8 mouse cellular contexts compared by ENCODE assay signal in the genomic region with DNA sequence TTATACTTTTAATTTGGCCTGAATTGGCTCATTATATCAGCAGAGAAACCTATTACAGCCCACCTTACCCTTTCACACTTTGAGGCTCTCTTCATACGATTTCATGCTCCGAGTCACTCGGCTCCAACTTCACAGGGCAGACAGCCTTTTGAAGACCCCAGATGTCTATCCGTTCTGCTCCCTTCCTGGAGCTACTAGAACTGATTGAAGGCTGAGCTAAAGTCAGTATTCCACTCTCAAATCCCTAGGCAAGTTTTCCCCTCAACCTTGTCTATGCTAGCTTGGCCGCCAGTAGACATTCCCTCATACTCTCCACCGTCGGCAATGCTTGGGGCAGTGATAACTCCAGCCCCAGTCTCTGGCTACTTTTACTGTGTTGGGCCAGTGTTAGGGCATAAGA. TPM values are rescaled to one million over a fixed set of nuclear protein-coding genes. Genes with fewer than 3 reads are reported as not detected.
A peak's percentile ranks its signal among the peaks of the same experiment; 100 is the strongest.
DNase-seq lines count a peak whose midpoint lies in the region; ATAC-seq and TF ChIP-seq lines count a peak whose summit lies in the region.
"Had no signal": no experiment of that assay in that cellular context is flagged by ENCODE, and none has a peak within 500 bp of the region (broad histone marks: within the 10 kb centered on the region; RNA-seq: fewer than 3 reads in every experiment).

No protein-coding gene starts in this region.

- no peak for TF ChIP-seq EP300 in CH12.LX (IDR thresholded peaks at IDR 0.05; ENCODE audit: low read length)
- TF ChIP-seq EP300 in ES-Bruce4 (IDR thresholded peaks at IDR 0.05; ENCODE audit: insufficient read depth, low read depth, low read length): no peak

- dilution Hi-C loops in CH12.LX (cut with MboI; ENCODE audit: extremely low pct_ligation_motif_present, extremely low pct_unique_long_range_greater_than_20kb, low sequenced_read_pairs): no loop called here

- in situ Hi-C loops in CH12.LX (cut with MboI; ENCODE audit: low pct_ligation_motif_present, low pct_unique_long_range_greater_than_20kb, low sequenced_read_pairs): no loop called here

- TF ChIP-seq CTCF in CH12.LX (conservative IDR thresholded peaks at IDR 0.05 in 1 of 2, IDR thresholded peaks at IDR 0.05 in 1 of 2; ENCODE audit: low read depth in 2 of 2, low read length in 2 of 2) (no peak), ES-Bruce4 (IDR thresholded peaks at IDR 0.05; ENCODE audit: low read depth, low read length) (no peak)

- no peaks in the 10 kb centered on the region for H3K9me3 ChIP-seq in kidney, embryonic 15.5 days (replicated peaks)
- H3K9me3 ChIP-seq in CH12.LX (replicated peaks; ENCODE audit: low read length) (no peaks in the 10 kb centered on the region), ES-Bruce4 (replicated peaks; ENCODE audit: control insufficient read depth, insufficient read depth, low read length, poor library complexity, severe bottlenecking) (no peaks in the 10 kb centered on the region)
- no peaks in the 10 kb centered on the region for H3K9me3 ChIP-seq in limb, embryonic 14.5 days (ENCODE audit: control insufficient read depth, low read length)
- H3K9me3 ChIP-seq: hindbrain, embryonic 15.5 days had no signal

- H3K27ac ChIP-seq in kidney, embryonic 15.5 days: peak overlapping the region; percentile 100
- peak overlapping the region; percentile 7; the same call in 1 of the 2 replicates for H3K27ac ChIP-seq in CH12.LX (ENCODE audit: insufficient read depth, low read depth)
- no peak overlapping the region for H3K27ac ChIP-seq in ES-Bruce4 (ENCODE audit: insufficient read depth, low read length)
- peak overlapping the region; percentile 48; the same call in 1 of the 2 replicates for H3K27ac ChIP-seq in limb, embryonic 14.5 days (replicated peaks; ENCODE audit: low read depth, low read length)

- ATAC-seq in kidney, embryonic 15.5 days (replicated peaks; ENCODE audit: low FRiP score): no peak
- no peak for ATAC-seq in limb, embryonic 14.5 days (ENCODE audit: low FRiP score, low read depth)

- H3K27me3 ChIP-seq in kidney, embryonic 15.5 days: no peaks in the 10 kb centered on the region
- H3K27me3 ChIP-seq in CH12.LX (replicated peaks) (no peaks in the 10 kb centered on the region), ES-Bruce4 (ENCODE audit: control insufficient read depth, insufficient read depth, low read length, poor library complexity, severe bottlenecking) (no peaks in the 10 kb centered on the region)
- H3K27me3 ChIP-seq in limb, embryonic 14.5 days (ENCODE audit: control insufficient read depth, insufficient read depth, low read length): no peaks in the 10 kb centered on the region
- H3K27me3 ChIP-seq: hindbrain, embryonic 15.5 days had no signal

- H3K9ac ChIP-seq in kidney, embryonic 15.5 days: 0 out of 2 replicates have a peak overlapping the region, but pooled peaks have one; percentile 7
- peak overlapping the region; percentile 67 for H3K9ac ChIP-seq in CH12.LX (ENCODE audit: insufficient read depth, low read depth)
- H3K9ac ChIP-seq in ES-Bruce4 (ENCODE audit: low read depth, poor library complexity, severe bottlenecking): peak overlapping the region; percentile 43
- no peak overlapping the region for H3K9ac ChIP-seq in limb, embryonic 14.5 days (ENCODE audit: low read depth, low read length, severe bottlenecking)

- H3K79me2 ChIP-seq in CH12.LX (replicated peaks; ENCODE audit: control insufficient read depth, extremely low read depth, insufficient read depth, poor library complexity, severe bottlenecking): no peaks in the 10 kb centered on the region; the same call in 1 of the 2 replicates

- peak overlapping the region; percentile 73; the same call in 1 of the 2 replicates for H3K4me3 ChIP-seq in kidney, embryonic 15.5 days (replicated peaks)
- H3K4me3 ChIP-seq in CH12.LX (replicated peaks in 1 of 3; ENCODE audit: low read depth in 2 of 3, low read length in 2 of 3, poor library complexity in 1 of 3): peak overlapping the region; percentile 51 to 88 (median 82)
- H3K4me3 ChIP-seq in ES-Bruce4 (ENCODE audit: low read depth, low read length): no peak overlapping the region
- H3K4me3 ChIP-seq in limb, embryonic 14.5 days (replicated peaks; ENCODE audit: low read length): no peak overlapping the region

- peak overlapping the region; percentile 72 for H3K4me2 ChIP-seq in kidney, embryonic 15.5 days
- H3K4me2 ChIP-seq in CH12.LX (ENCODE audit: insufficient read depth, low read depth, poor library complexity, severe bottlenecking): peak overlapping the region; percentile 73
- no peak overlapping the region; the same call in 1 of the 2 replicates for H3K4me2 ChIP-seq in limb, embryonic 14.5 days (replicated peaks; ENCODE audit: low read depth, low read length, severe bottlenecking)

- peaks cover 69% of the 10 kb centered on the region for H3K4me1 ChIP-seq in kidney, embryonic 15.5 days
- H3K4me1 ChIP-seq in CH12.LX (ENCODE audit: control insufficient read depth in 1 of 2, insufficient read depth in 2 of 2) (peaks cover 8 to 44% of the 10 kb centered on the region in 2 experiments; a peak in 2 of 4 replicates), ES-Bruce4 (ENCODE audit: control insufficient read depth, insufficient read depth, low read length) (peaks cover 11% of the 10 kb centered on the region)
- H3K4me1 ChIP-seq in limb, embryonic 14.5 days (ENCODE audit: control insufficient read depth, insufficient read depth, low read length): peaks cover 50% of the 10 kb centered on the region

- TF ChIP-seq POLR2A in CH12.LX (IDR thresholded peaks at IDR 0.05; ENCODE audit: low read depth, low read length): no peak
- TF ChIP-seq POLR2A in ES-Bruce4 (IDR thresholded peaks at IDR 0.05; ENCODE audit: insufficient read depth, low read length): no peak
- TF ChIP-seq POLR2A in limb, embryonic 14.5 days (IDR thresholded peaks at IDR 0.05; ENCODE audit: borderline replicate concordance, extremely low read depth, insufficient read depth, insufficient read length): no peak

- WGBS in kidney, embryonic 15.5 days: 19% methylated on average over 7 of the region's 7 CpGs
- 28% methylated on average over 7 of the region's 7 CpGs for WGBS in limb, embryonic 14.5 days

- DNase-seq in kidney, postnatal 4 days: no peak
- no peak for DNase-seq in CH12.LX (ENCODE audit: extremely low read depth)
- DNase-seq in limb, embryonic 14.5 days (ENCODE audit: low spot score): no peak
- DNase-seq in frontal cortex, adult 2 months (ENCODE audit: extremely low spot score in 1 of 2, low spot score in 1 of 2): no peak
- no peak for DNase-seq in right cerebral cortex, postnatal 36 days (ENCODE audit: low spot score in 2 of 2)

- H3K36me3 ChIP-seq in kidney, embryonic 15.5 days: peaks cover 3% of the 10 kb centered on the region
- peaks cover 5 to 10% of the 10 kb centered on the region in 2 experiments for H3K36me3 ChIP-seq in CH12.LX (replicated peaks in 1 of 2; ENCODE audit: control insufficient read depth in 1 of 2, insufficient read depth in 1 of 2, low read length in 1 of 2)
- H3K36me3 ChIP-seq in ES-Bruce4 (ENCODE audit: control insufficient read depth, insufficient read depth, low read length, poor library complexity, severe bottlenecking): no peaks in the 10 kb centered on the region
- peaks cover 4% of the 10 kb centered on the region for H3K36me3 ChIP-seq in limb, embryonic 14.5 days (ENCODE audit: control insufficient read depth, insufficient read depth, low read length)
- H3K36me3 ChIP-seq: hindbrain, embryonic 15.5 days had no signal

- no peak for TF ChIP-seq RAD21 in CH12.LX (IDR thresholded peaks at IDR 0.05; ENCODE audit: low read depth, low read length)

RNA-seq across cellular contexts. Expression of gene Gpsm3, which starts 0.4 kb away (rescaled TPM):
- polyA plus RNA-seq in kidney, embryonic 15.5 days (2015; fragmentation: Nextera tagmentation; extraction: Ambion mirVana): 20.8 and 22.6 TPM in 2 replicates
- total RNA-seq in CH12.LX (2012; rRNA removed) (14.9 and 18.2 TPM in 2 replicates), CH12.LX (2014; rRNA removed) (8.5 and 13.0 TPM in 2 replicates)
- polyA plus RNA-seq in CH12.LX (2012; ENCODE audit: insufficient read length, low read depth) (38.7 and 52.6 TPM in 2 replicates), ES-Bruce4 (2011; ENCODE audit: insufficient read depth, insufficient read length, low read depth, missing spikeins) (3.9 and 4.2 TPM in 2 replicates)
- 3.7 and 4.0 TPM in 2 replicates for polyA plus RNA-seq in limb, embryonic 14.5 days (2012; rRNA removed)
- polyA plus RNA-seq in limb, embryonic 14.5 days (2014; fragmentation: Nextera tagmentation; extraction: Ambion mirVana): 7.6 and 7.9 TPM in 2 replicates
- polyA plus RNA-seq in frontal cortex, adult 2 months (2012; rRNA removed): 2.8 and 3.4 TPM in 2 replicates

RNA-seq across cellular contexts. Expression of gene Pbx2, which starts 1.9 kb away (rescaled TPM):
- polyA plus RNA-seq in kidney, embryonic 15.5 days (2015; fragmentation: Nextera tagmentation; extraction: Ambion mirVana): 14.9 and 16.7 TPM in 2 replicates
- 34.8 and 41.0 TPM in 2 replicates for total RNA-seq in CH12.LX (2012; rRNA removed)
- 30.0 and 31.9 TPM in 2 replicates for total RNA-seq in CH12.LX (2014; rRNA removed)
- polyA plus RNA-seq in CH12.LX (2012; ENCODE audit: insufficient read length, low read depth): 41.7 and 50.5 TPM in 2 replicates
- polyA plus RNA-seq in ES-Bruce4 (2011; ENCODE audit: insufficient read depth, insufficient read length, low read depth, missing spikeins): 66.1 and 73.0 TPM in 2 replicates
- polyA plus RNA-seq in limb, embryonic 14.5 days (2012; rRNA removed): 141 and 149 TPM in 2 replicates
- polyA plus RNA-seq in limb, embryonic 14.5 days (2014; fragmentation: Nextera tagmentation; extraction: Ambion mirVana): 13.5 and 17.0 TPM in 2 replicates
- 67.0 and 71.3 TPM in 2 replicates for polyA plus RNA-seq in frontal cortex, adult 2 months (2012; rRNA removed)

RNA-seq across cellular contexts. Expression of gene Ager, which starts 8.5 kb away (rescaled TPM):
- 6.5 and 7.5 TPM in 2 replicates for polyA plus RNA-seq in kidney, embryonic 15.5 days (2015; fragmentation: Nextera tagmentation; extraction: Ambion mirVana)
- total RNA-seq in CH12.LX (2012; rRNA removed) (0.76 and 0.81 TPM in 2 replicates), CH12.LX (2014; rRNA removed) (0.55 and 0.92 TPM in 2 replicates)
- polyA plus RNA-seq in CH12.LX (2012; ENCODE audit: insufficient read length, low read depth) (3.5 and 4.1 TPM in 2 replicates), ES-Bruce4 (2011; ENCODE audit: insufficient read depth, insufficient read length, low read depth, missing spikeins) (1.4 and 2.5 TPM in 2 replicates)
- 12.2 and 13.2 TPM in 2 replicates for polyA plus RNA-seq in limb, embryonic 14.5 days (2012; rRNA removed)
- polyA plus RNA-seq in limb, embryonic 14.5 days (2014; fragmentation: Nextera tagmentation; extraction: Ambion mirVana): 2.1 and 2.9 TPM in 2 replicates
- polyA plus RNA-seq in frontal cortex, adult 2 months (2012; rRNA removed): 2.1 TPM in 2 replicates

RNA-seq across cellular contexts. Expression of gene Rnf5, which starts 14.3 kb away (rescaled TPM):
- polyA plus RNA-seq in kidney, embryonic 15.5 days (2015; fragmentation: Nextera tagmentation; extraction: Ambion mirVana): 166 and 168 TPM in 2 replicates
- 16.5 and 20.6 TPM in 2 replicates for total RNA-seq in CH12.LX (2012; rRNA removed)
- total RNA-seq in CH12.LX (2014; rRNA removed): 6.5 and 8.4 TPM in 2 replicates
- polyA plus RNA-seq in CH12.LX (2012; ENCODE audit: insufficient read length, low read depth): 35.1 and 48.9 TPM in 2 replicates
- polyA plus RNA-seq in ES-Bruce4 (2011; ENCODE audit: insufficient read depth, insufficient read length, low read depth, missing spikeins): 74.3 and 75.9 TPM in 2 replicates
- 103 and 112 TPM in 2 replicates for polyA plus RNA-seq in limb, embryonic 14.5 days (2012; rRNA removed)
- polyA plus RNA-seq in limb, embryonic 14.5 days (2014; fragmentation: Nextera tagmentation; extraction: Ambion mirVana): 79.5 and 83.6 TPM in 2 replicates
- polyA plus RNA-seq in frontal cortex, adult 2 months (2012; rRNA removed): 127 and 145 TPM in 2 replicates

RNA-seq across cellular contexts. Expression of gene Agpat1, which starts 14.9 kb away (rescaled TPM):
- 60.8 and 72.2 TPM in 2 replicates for polyA plus RNA-seq in kidney, embryonic 15.5 days (2015; fragmentation: Nextera tagmentation; extraction: Ambion mirVana)
- total RNA-seq in CH12.LX (2012; rRNA removed) (39.3 and 47.4 TPM in 2 replicates), CH12.LX (2014; rRNA removed) (9.9 and 11.2 TPM in 2 replicates)
- polyA plus RNA-seq in CH12.LX (2012; ENCODE audit: insufficient read length, low read depth) (37.7 and 44.4 TPM in 2 replicates), ES-Bruce4 (2011; ENCODE audit: insufficient read depth, insufficient read length, low read depth, missing spikeins) (66.8 and 81.7 TPM in 2 replicates)
- 150 and 223 TPM in 2 replicates for polyA plus RNA-seq in limb, embryonic 14.5 days (2012; rRNA removed)
- polyA plus RNA-seq in limb, embryonic 14.5 days (2014; fragmentation: Nextera tagmentation; extraction: Ambion mirVana): 53.3 and 55.4 TPM in 2 replicates
- polyA plus RNA-seq in frontal cortex, adult 2 months (2012; rRNA removed): 204 and 229 TPM in 2 replicates

Comparison
In these comparisons a context has a peak if more than half of its experiments do, and no peak if none do; other contexts are left out.
1. H3K4me3 ChIP-seq: peak in kidney, embryonic 15.5 days (single experiment) and CH12.LX (3 of 3); none in ES-Bruce4 (single experiment) and limb, embryonic 14.5 days (single experiment).